Mouse (Mus musculus): Measurements from ENCODE around the gene Tmem254c. TPM values are rescaled to one million over a fixed set of nuclear protein-coding genes. Genes with fewer than 3 reads are reported as not detected.
"Not testable (repeated sequence)": the region's sequence is repeated elsewhere in the genome, so short reads cannot be mapped to it uniquely, and the experiment has no call there.

Gene Tmem254c
- polyA plus RNA-seq, 1 experiment from 2014 or later: 17.8 TPM

- not testable (repeated sequence) for H3K4me1 ChIP-seq (replicated peaks); H3K4me3 ChIP-seq; H3K27ac ChIP-seq; H3K4me2 ChIP-seq; H3K36me3 ChIP-seq; H3K9me3 ChIP-seq; ATAC-seq (ENCODE audit: low FRiP score); H3K27me3 ChIP-seq; H3K9ac ChIP-seq
- no CpG with 5 or more reads among the region's 3 CpGs for WGBS
Measured at GRCm38 (mm10) chr14:26034364-26034763, 32.8 kb downstream of the Tmem254c start.

- ATAC-seq (ENCODE audit: low FRiP score); H3K9ac ChIP-seq; H3K27me3 ChIP-seq; H3K4me2 ChIP-seq; H3K4me3 ChIP-seq; H3K27ac ChIP-seq; H3K4me1 ChIP-seq (replicated peaks); H3K9me3 ChIP-seq; H3K36me3 ChIP-seq: not testable (repeated sequence)
- WGBS: no CpG with 5 or more reads among the region's 12 CpGs
Measured at GRCm38 (mm10) chr14:26025653-26026052, 41.5 kb downstream of the Tmem254c start.

DNA sequence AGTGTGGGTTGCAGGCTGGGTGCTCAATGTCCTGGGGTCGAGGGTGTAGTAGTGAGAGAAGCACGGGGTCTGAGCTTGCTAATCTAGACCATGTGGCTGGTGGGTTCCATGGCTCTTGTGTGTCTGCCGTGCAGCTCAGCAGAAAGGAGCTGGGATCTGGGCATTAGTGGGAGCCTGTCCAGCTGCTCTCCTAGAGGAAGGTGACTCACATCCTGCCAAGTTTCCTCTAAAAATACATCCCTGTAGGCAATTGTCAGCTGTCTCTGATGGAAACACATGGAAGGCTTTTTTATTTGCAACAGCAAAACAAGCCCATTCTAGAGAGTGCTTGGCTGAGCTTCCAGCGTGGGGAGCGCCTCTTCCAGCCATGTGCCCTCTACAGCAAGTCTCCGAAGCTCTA, 44.3 kb downstream of the Tmem254c start:
- not testable (repeated sequence) for H3K27me3 ChIP-seq; H3K27ac ChIP-seq; H3K36me3 ChIP-seq; ATAC-seq (ENCODE audit: low FRiP score); H3K4me2 ChIP-seq; H3K9ac ChIP-seq; H3K9me3 ChIP-seq; H3K4me3 ChIP-seq; H3K4me1 ChIP-seq (replicated peaks)
- no CpG with 5 or more reads among the region's 6 CpGs for WGBS

DNA sequence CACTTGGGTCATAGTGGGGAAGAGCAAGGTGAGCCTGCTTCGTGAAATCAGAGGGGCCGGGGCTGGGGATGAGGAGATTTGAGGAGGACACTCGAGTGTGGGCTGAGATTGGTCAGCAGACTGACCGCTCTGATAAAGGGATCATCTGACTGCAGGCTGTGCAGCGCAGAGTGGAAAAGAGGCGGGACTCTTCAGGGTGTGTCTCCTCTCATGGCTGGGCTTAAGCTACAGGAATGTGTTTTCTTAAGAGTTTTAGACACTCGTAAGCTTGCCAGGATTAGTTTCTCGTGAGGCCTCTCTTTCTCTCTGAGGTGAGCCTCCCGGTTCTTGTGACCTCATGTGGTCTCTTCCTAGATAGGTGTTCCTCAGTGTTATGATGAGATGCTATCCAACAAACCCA, 45.6 kb downstream of the Tmem254c start:
- not testable (repeated sequence) for H3K36me3 ChIP-seq; H3K27me3 ChIP-seq; H3K4me1 ChIP-seq (replicated peaks); H3K9ac ChIP-seq; H3K4me3 ChIP-seq; H3K9me3 ChIP-seq; H3K4me2 ChIP-seq; H3K27ac ChIP-seq; ATAC-seq (ENCODE audit: low FRiP score)
- WGBS: no CpG with 5 or more reads among the region's 9 CpGs

DNA sequence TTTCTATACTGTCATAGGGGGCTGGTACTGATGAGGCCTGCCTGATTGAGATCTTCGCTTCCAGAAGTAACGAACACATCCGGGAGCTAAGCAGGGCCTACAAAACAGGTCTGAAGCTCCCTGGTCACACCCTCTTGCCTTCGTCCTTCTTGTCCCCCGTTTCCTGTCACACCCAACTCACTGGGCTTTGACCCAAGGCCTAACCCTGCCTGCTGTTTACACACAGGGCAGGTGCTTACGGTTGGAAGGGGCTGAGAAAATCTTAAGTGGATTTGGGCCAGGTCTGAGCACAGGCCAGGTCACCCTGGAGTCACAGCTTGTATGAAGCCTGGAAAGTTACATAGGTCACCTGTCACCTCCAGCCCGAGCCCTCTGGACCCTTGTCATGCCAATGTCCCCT, 50.7 kb downstream of the Tmem254c start:
- not testable (repeated sequence) for ATAC-seq (ENCODE audit: low FRiP score); H3K9ac ChIP-seq; H3K4me3 ChIP-seq; H3K27me3 ChIP-seq; H3K27ac ChIP-seq; H3K4me2 ChIP-seq; H3K4me1 ChIP-seq (replicated peaks); H3K9me3 ChIP-seq; H3K36me3 ChIP-seq
- no CpG with 5 or more reads among the region's 7 CpGs for WGBS

Other genes with a start within 250 kb of the Tmem254c start
- gene Anxa11, start 225.2 kb downstream of the Tmem254c start, polyA plus RNA-seq (2015; fragmentation: Nextera tagmentation; extraction: Ambion mirVana): 3.1 and 3.4 TPM in 2 replicates
- not detected in 2 replicates for gene Plac9a, start 164.3 kb downstream of the Tmem254c start, polyA plus RNA-seq (2015; fragmentation: Nextera tagmentation; extraction: Ambion mirVana)
- 2.9 and 3.0 TPM in 2 replicates for gene Tmem254a, start 139.7 kb downstream of the Tmem254c start, polyA plus RNA-seq (2015; fragmentation: Nextera tagmentation; extraction: Ambion mirVana)
- gene Cphx1, start 129.1 kb downstream of the Tmem254c start, polyA plus RNA-seq (2015; fragmentation: Nextera tagmentation; extraction: Ambion mirVana): not detected in 2 replicates
- gene Duxbl1, start 88.8 kb downstream of the Tmem254c start, polyA plus RNA-seq (2015; fragmentation: Nextera tagmentation; extraction: Ambion mirVana): 4.9 and 5.7 TPM in 2 replicates
- 2.9 and 4.7 TPM in 2 replicates for gene Gm9780, start 24.6 kb downstream of the Tmem254c start, polyA plus RNA-seq (2015; fragmentation: Nextera tagmentation; extraction: Ambion mirVana)
- not detected in 2 replicates for gene Cphx2, start 14.2 kb upstream of the Tmem254c start, polyA plus RNA-seq (2015; fragmentation: Nextera tagmentation; extraction: Ambion mirVana)
- gene Cphx3, start 14.9 kb upstream of the Tmem254c start, polyA plus RNA-seq (2015; fragmentation: Nextera tagmentation; extraction: Ambion mirVana): not detected in 2 replicates
- 1.5 TPM in 1 of 2 replicates, not detected in the other for gene Duxbl2, start 51.0 kb upstream of the Tmem254c start, polyA plus RNA-seq (2015; fragmentation: Nextera tagmentation; extraction: Ambion mirVana)
- gene Plac9b, start 115.1 kb upstream of the Tmem254c start, polyA plus RNA-seq (2015; fragmentation: Nextera tagmentation; extraction: Ambion mirVana): 4.9 and 8.4 TPM in 2 replicates
- 22.4 and 30.8 TPM in 2 replicates for gene Tmem254b, start 139.7 kb upstream of the Tmem254c start, polyA plus RNA-seq (2015; fragmentation: Nextera tagmentation; extraction: Ambion mirVana)
- gene Duxbl3, start 190.6 kb upstream of the Tmem254c start, polyA plus RNA-seq (2015; fragmentation: Nextera tagmentation; extraction: Ambion mirVana): 1.9 and 5.8 TPM in 2 replicates